Mouse (Mus musculus) spleen, adult 10 weeks (tissue): Measurements from ENCODE around the gene Cfap161. TPM values are rescaled to one million over a fixed set of nuclear protein-coding genes. Genes with fewer than 3 reads are reported as not detected.

Source experiments
- polyA plus RNA-seq: library from polyadenylated mRNA; stranded (reverse); fragments of 350-450 nt; fragmentation: Illumina TruSeq; extraction: RNeasy Lipid Tissue Mini Kit (QIAGEN cat#74804); gene quantifications from one replicate; pipeline ENCODE4 v1.2.3, GENCODE M21; 2015; ENCODE audit warnings: low replicate concordance; ENCODE audit not compliant: insufficient read depth

The Cfap161 gene
- not detected for polyA plus RNA-seq

DNA sequence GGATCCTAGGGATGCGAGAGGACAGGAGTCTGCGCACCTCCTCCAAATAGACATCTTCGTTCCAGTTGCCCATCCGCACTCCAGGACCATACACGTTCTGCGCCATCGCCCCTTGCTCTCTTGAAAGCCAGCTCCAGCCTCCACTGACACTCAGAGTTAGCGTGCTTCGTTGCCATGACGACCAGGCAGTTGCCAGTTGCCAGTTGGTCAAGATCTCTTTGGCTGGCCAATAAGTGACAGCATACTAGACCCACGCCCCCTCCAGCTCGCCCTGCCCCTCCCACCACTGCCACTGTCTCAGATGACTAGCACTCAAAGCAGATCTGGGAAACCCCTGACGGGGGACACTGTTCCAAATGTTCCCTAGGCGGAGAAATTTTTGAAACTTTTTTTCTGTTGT is at the start of gene Cfap161:
Gene Cfap161, minus strand, starts transcription at position 176 of the 400 bp plus-strand sequence.

GRCm38 (mm10) chr7:83745413-83746106 is 49.1 kb downstream of the Cfap161 start, which contains the start of gene Il16:
Gene Il16, minus strand, starts transcription at chr7:83745726.

Other genes starting within 250 kb of the Cfap161 start
- gene Tmc3, start 210.0 kb downstream of the Cfap161 start, polyA plus RNA-seq: 3.0 TPM
- 75.6 TPM for gene Stard5, start 162.9 kb downstream of the Cfap161 start, polyA plus RNA-seq
- 166 TPM for gene Il16, start 49.2 kb downstream of the Cfap161 start, polyA plus RNA-seq
- gene Tlnrd1, start 89.4 kb upstream of the Cfap161 start, polyA plus RNA-seq: 9.3 TPM
- gene Mesd, start 89.6 kb upstream of the Cfap161 start, polyA plus RNA-seq: 39.0 TPM